Mouse (Mus musculus): ENCODE results near the gene Clic4.

Clic4 gene

DNA sequence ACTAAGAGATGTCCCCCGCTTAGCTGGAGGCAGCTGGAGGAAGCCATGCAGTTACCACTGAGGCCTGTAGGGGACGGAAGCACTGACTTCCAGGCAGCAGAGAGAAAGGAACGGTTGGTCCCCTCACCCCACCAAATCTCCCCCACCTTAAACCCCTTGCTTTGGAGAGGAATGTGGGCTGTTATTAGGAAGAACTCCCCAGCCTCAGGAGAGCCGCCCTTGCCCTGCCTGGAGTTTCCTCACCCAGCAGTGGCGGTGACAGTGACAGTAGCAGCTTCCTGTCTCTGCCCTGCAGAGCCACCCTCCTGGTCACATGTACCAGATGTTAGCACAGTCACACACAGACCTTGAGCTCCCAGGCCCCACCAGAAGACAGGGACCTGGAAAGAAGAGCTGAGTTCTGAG is 93.5 kb downstream of the Clic4 start:
- DNase-seq = peak; percentile 47

DNA sequence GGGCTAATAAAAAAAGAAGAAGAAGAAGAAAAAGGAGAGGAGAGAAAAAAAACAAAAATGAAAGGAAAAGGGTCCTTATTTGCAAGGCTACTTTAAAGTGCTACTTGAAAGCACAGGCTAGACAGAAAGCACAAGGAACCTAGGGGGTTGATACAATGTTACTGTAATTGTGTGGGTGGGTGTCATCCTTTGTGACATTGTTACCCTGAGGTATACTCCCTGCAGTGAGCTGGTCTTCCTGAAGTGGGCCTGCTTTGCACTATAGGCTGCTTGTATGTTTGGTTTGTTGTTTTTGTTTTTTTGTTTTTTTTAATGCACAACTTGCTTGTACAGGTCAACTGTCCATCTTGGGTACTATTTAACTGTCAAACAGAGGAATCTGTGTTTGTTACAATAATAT is 95.0 kb downstream of the Clic4 start:
- no peak for DNase-seq

DNA sequence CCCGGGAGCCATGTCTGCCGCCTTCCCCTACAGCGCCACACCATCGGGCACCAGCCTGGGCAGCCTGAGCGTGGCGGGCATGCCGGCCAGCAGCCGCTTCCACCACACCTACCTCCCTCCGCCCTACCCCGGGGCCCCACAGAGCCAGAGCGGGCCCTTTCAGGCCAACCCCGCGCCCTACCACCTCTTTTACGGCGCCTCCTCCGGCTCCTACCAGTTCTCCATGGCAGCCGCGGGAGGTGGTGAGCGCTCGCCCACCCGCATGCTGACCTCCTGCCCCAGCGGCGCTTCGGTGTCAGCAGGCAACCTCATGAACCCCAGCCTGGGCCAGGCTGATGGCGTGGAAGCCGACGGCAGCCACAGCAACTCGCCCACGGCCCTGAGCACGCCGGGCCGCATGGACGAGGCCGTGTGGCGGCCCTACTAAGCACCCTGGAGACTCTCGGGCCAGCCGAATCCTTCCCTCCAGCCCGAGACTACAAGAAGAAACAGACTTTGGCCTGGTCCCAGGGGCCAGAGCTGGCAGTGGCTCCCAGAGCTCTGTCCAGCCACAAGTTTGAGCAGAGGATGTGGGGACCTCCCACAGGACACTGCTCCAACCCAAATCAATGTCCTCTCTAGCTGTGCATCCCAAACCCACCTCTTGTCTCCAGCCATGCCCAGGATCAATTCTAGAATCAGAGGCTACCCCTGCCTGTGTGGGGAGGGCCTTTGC is 97.1 kb downstream of the Clic4 start:
- no peak for DNase-seq

DNA sequence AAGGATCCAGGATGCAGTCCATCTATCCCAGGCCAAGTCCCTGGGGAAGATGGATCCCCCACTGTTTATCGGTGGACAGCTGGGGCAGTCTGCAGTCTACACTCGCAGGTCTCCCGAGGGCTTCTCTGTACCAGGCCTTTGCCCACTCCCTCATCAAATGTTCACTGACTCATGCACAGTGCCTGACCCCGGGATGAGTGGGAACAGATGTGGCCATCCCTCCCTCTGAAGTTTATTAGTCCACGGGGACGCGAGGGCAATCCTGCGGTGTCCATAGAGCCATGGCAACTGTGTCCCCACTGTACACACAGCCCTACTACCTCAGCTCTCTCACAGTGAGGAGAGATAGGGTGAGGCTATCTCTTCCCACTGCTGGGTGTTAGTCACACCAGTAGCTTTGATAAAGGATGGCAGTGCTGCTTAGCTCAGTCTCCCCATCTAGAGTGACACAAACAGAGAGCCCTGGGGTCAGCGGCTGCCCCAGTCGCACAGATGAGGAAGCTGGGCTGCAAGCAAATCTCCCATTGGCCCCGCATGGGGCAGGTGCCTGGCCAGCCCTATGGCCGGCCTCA is 101.2 kb downstream of the Clic4 start:
- no peak for DNase-seq

DNA sequence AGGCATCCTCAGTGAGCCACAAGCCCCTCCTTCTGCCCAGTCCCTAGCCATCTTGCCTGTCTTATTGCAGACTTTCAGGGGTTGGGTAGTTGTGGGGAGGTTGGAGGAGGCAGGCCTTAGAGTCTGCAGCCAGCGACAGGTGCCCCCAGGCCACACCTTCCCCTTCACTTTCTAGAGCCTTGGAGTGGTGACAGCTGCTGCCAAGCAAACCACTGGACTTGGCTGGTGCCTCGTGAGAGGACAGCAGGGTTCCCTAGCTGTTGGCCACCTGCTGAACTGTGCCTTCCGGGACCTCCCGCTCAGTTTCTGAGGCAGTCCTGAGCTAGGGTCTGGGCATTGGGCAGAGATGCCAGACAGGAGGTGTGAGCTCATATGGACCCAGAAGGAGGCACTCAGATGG is 103.1 kb downstream of the Clic4 start:
- no peak for DNase-seq

DNA sequence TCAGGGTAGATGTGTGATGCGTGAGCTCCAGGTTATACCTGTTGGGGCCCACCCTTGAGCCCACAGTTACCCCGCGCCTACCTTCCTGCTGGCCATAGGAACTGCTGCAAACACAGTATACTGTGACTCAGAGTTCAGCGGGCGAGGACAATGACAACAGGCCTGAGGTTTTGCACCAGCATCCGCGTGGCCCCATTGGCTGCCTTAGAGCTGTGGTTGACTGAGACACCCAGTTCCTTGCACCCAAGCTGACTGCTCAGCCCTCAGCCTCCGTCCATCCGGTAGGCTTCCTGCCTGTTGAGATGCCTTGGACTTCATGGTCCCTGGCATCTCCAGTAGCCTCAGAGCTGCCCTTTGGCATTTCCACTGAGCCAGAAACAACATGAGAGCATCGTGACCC is 103.5 kb downstream of the Clic4 start:
- no peak for DNase-seq

DNA sequence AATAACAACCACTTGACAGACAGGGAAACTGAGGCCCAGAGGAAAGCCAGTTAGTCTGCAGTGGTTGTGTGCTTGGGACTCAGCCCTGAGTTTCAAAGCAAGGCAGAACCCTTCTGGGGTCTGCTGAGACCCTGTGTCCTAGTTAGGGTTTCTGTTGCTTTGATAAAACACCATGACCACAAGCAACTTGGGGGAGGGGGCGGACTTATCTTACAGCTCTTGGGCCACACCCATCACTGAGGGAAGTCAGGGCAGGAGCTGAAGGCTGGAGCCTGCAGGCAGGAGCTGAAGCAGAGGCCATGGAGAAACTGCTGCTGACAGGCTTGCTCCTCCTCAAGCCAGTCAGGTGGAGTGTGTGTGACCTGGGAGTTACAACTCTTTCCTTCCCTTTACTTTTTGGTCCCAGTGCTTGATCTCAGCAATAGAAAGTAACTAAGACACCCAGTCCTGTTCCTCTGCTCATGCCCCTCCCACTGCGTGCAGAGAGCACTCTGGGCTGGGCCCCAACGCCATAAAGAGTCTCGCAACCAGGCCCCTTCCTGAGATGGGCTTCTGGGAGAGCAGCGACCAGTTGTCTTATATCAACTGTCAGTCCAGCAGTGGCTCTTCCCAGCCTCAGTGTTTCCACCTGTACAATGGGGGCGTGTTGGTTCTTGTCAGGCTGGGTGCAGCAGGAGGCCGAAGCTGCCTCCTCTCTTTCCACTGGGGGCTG is 104.6 kb downstream of the Clic4 start:
- DNase-seq = no peak

DNA sequence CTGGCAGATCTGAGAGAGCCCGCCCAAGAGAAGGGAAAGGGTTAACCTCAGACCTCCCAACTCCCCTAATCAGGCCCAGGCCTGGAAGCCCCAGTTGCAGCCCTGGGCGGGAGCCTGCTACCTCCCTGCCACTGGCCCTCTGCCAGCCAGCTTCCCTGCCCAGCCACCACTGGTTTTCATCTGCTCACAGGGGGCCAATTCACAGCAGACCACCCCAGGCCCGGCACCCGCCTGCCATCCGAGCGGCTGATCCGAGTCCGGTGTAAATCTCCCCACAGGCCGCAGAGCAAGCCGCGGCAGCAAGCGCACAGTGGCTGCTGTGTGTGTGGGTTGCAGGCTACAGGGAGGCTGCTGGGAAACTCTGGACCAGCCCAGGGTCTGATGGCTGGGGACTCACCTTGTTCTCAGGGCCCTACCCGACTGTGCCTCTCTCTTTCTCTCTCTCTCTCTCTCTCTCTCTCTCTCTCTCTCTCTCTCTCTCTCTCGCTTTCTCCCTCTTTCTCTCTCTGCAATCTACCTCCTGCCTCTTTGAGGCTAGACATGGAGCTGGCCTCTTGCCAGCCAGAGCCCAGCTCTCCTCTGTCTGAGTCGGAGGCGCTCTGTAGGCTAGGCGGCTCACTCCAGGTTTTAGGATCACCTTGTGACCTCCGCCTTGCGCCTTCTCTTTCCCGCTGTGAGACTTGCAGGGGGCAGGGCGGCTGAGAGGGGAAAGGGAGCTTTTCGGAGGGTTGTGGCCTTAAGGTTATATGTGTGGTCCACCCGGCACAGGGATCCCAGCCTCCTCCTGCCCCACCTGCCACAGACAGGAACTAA is 106.0 kb downstream of the Clic4 start:
- no peak for DNase-seq

DNA sequence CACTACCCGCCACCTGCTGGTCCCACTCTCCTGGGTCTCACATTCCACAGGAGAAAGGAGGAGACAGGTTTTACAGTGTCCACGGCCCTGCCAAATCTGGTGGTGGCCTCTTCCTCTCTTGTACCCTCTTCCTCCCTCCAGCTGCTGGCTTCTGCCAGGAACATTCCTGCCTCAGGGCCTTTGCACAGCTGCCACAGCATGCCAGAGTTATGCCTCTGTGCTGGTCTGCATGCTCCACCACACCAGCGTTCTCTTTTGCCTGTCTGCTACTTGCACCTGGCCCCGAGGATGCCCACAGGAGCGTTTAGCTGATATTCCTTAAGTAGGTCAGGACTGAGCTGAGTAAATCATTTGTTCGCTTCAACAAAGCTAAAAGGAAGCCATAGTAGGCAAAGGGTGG is 106.9 kb downstream of the Clic4 start:
- no peak for DNase-seq

Measured in right cerebral cortex, postnatal 14 days (tissue).